Mouse (Mus musculus) G1E (cell line): ENCODE data around the gene Nnmt.

ENCODE experiments used
- CTCF ChIP-seq: IDR thresholded peaks from 2 replicates; pipeline ENCODE4 v1.5.1; 2012; ENCODE audit warnings: low read depth, low read length, inconsistent platforms, mixed read lengths
- GATA1 ChIP-seq: IDR thresholded peaks from 2 replicates; pipeline ENCODE4 v1.6.1; 2012; ENCODE audit warnings: borderline replicate concordance, low read length, inconsistent platforms, mixed read lengths
- POLR2AphosphoS5 ChIP-seq: IDR thresholded peaks from 2 replicates; pipeline ENCODE4 v1.6.1; 2012; ENCODE audit warnings: low read depth, low read length, inconsistent platforms; ENCODE audit not compliant: insufficient replicate concordance

DNA sequence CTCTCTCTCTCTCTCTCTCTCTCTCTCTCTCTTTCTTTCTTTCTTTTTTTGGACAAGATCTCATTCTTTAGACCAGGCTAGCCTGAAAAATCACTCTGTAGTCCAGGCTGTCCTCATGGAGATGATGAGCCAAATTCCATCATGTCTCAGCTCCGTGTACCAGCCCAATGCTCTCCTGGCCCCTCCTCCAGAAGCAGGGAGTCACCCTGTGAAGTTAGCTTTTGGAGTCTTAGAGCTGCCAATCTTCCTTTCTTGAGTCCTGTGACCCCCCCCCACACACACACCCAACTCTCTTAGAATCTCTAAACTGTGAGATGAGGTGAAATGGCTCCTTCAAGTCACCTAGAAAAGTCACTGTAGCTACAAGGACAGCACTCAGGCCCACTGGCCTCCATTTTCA, 727 bp downstream of the Nnmt start:
- TF ChIP-seq CTCF (no peak), POLR2AphosphoS5 (no peak), GATA1 (no peak)
